Mouse (Mus musculus) inflammation-experienced regulatory T-cells, adult 6 months (primary cell): ENCODE data around the gene Tmprss9. TPM values are rescaled to one million over a fixed set of nuclear protein-coding genes. Genes with fewer than 3 reads are reported as not detected.
"Not testable (repeated sequence)": the region's sequence is repeated elsewhere in the genome, so short reads cannot be mapped to it uniquely, and the experiment has no call there.

Experiments used
- ATAC-seq: one replicate; pipeline ENCODE4 v1.8.0; 2017
- polyA plus RNA-seq, 3 experiments: library from polyadenylated mRNA; unstranded; fragments of 100-300 nt; shearing (Covaris generic); gene quantifications; one replicate each; pipeline ENCODE4 v1.2.1; 2017

Gene Tmprss9
- not detected for polyA plus RNA-seq

GRCm38 (mm10) chr10:80871581-80871980, at the start of gene Tmprss9:
Tmprss9 (plus strand) TSS chr10:80871848.
- no peak for ATAC-seq

- no peak for ATAC-seq
Observed at GRCm38 (mm10) chr10:80821991-80822390, 49.7 kb upstream of the Tmprss9 start.

GRCm38 (mm10) chr10:80822528-80822927, 49.1 kb upstream of the Tmprss9 start:
- no peak for ATAC-seq

GRCm38 (mm10) chr10:80823316-80823715, 48.3 kb upstream of the Tmprss9 start:
- no peak for ATAC-seq

- ATAC-seq = no peak
Observed at GRCm38 (mm10) chr10:80823847-80824643, 47.6 kb upstream of the Tmprss9 start.

- no peak for ATAC-seq
Observed at GRCm38 (mm10) chr10:80824827-80825226, 46.8 kb upstream of the Tmprss9 start.

- peak; percentile 90 for ATAC-seq
Observed at GRCm38 (mm10) chr10:80826151-80827062, 45.2 kb upstream of the Tmprss9 start, which contains the start of gene Oaz1. Oaz1 (plus strand) TSS chr10:80826656.

GRCm38 (mm10) chr10:80827063-80827869, 44.4 kb upstream of the Tmprss9 start:
- no peak for ATAC-seq

- no peak for ATAC-seq
Observed at GRCm38 (mm10) chr10:80827870-80828420, 43.7 kb upstream of the Tmprss9 start.

GRCm38 (mm10) chr10:80828587-80828986, 43.1 kb upstream of the Tmprss9 start:
- ATAC-seq = not testable (repeated sequence)

GRCm38 (mm10) chr10:80829359-80830278, 42.0 kb upstream of the Tmprss9 start:
- no peak for ATAC-seq

- ATAC-seq = no peak
Observed at GRCm38 (mm10) chr10:80831136-80831535, 40.5 kb upstream of the Tmprss9 start.

GRCm38 (mm10) chr10:80832818-80833217, 38.8 kb upstream of the Tmprss9 start:
- ATAC-seq = no peak

- ATAC-seq = no peak
Observed at GRCm38 (mm10) chr10:80835617-80836016, 36.0 kb upstream of the Tmprss9 start.

GRCm38 (mm10) chr10:80836949-80837379, 34.7 kb upstream of the Tmprss9 start:
- ATAC-seq = no peak

GRCm38 (mm10) chr10:80837827-80838226, 33.8 kb upstream of the Tmprss9 start:
- ATAC-seq = no peak

- no peak for ATAC-seq
Observed at GRCm38 (mm10) chr10:80838346-80838912, 33.2 kb upstream of the Tmprss9 start.

- ATAC-seq = no peak
Observed at GRCm38 (mm10) chr10:80839848-80840247, 31.8 kb upstream of the Tmprss9 start.

- no peak for ATAC-seq
Observed at GRCm38 (mm10) chr10:80841685-80842084, 30.0 kb upstream of the Tmprss9 start.

- no peak for ATAC-seq
Observed at GRCm38 (mm10) chr10:80842334-80842733, 29.3 kb upstream of the Tmprss9 start.
